Mouse (Mus musculus): Measurements from ENCODE around the gene Ralgds. TPM values are rescaled to one million over a fixed set of nuclear protein-coding genes. Genes with fewer than 3 reads are reported as not detected.

Ralgds gene
- 49.2 and 50.4 TPM in 2 replicates for polyA plus RNA-seq (2011; ENCODE audit: insufficient read depth, insufficient read length, low read depth, missing spikeins)

GRCm38 (mm10) chr2:28512798-28513401 is at the start of gene Ralgds:
Ralgds (plus strand) TSS chr2:28513125.
- peak within 1 kb of the TSS; percentile 46; the same call in 1 of the 2 replicates for H3K27ac ChIP-seq (ENCODE audit: insufficient read depth, low read length)
- H3K27me3 ChIP-seq (ENCODE audit: control insufficient read depth, insufficient read depth, low read length, poor library complexity, severe bottlenecking), result no peaks in the 10 kb centered on the region
- no peak for TF ChIP-seq POLR2A (IDR thresholded peaks at IDR 0.05; ENCODE audit: insufficient read depth, low read length)
- TF ChIP-seq EP300 (IDR thresholded peaks at IDR 0.05; ENCODE audit: insufficient read depth, low read depth, low read length), result no peak
- TF ChIP-seq CTCF (IDR thresholded peaks at IDR 0.05; ENCODE audit: low read depth, low read length), result no peak
- H3K4me1 ChIP-seq (ENCODE audit: control insufficient read depth, insufficient read depth, low read length), result peaks cover 3% of the 10 kb centered on the region
- H3K36me3 ChIP-seq (ENCODE audit: control insufficient read depth, insufficient read depth, low read length, poor library complexity, severe bottlenecking), result no peaks in the 10 kb centered on the region
- H3K9ac ChIP-seq (ENCODE audit: low read depth, poor library complexity, severe bottlenecking), result peak within 1 kb of the TSS; percentile 71
- peak within 1 kb of the TSS; percentile 93 for H3K4me3 ChIP-seq (ENCODE audit: low read depth, low read length)
- H3K9me3 ChIP-seq (replicated peaks; ENCODE audit: control insufficient read depth, insufficient read depth, low read length, poor library complexity, severe bottlenecking), result no peaks in the 10 kb centered on the region

GRCm38 (mm10) chr2:28463919-28464318 is 49.0 kb upstream of the Ralgds start:
- TF ChIP-seq CTCF (IDR thresholded peaks at IDR 0.05; ENCODE audit: low read depth, low read length) (peak; percentile 61), POLR2A (IDR thresholded peaks at IDR 0.05; ENCODE audit: insufficient read depth, low read length) (no peak)
- Histone ChIP-seq H3K27me3 (ENCODE audit: control insufficient read depth, insufficient read depth, low read length, poor library complexity, severe bottlenecking) (no peaks in the 10 kb centered on the region), H3K9ac (ENCODE audit: low read depth, poor library complexity, severe bottlenecking) (no peak overlapping the region), H3K27ac (ENCODE audit: insufficient read depth, low read length) (no peak overlapping the region), H3K36me3 (ENCODE audit: control insufficient read depth, insufficient read depth, low read length, poor library complexity, severe bottlenecking) (no peaks in the 10 kb centered on the region), H3K9me3 (replicated peaks; ENCODE audit: control insufficient read depth, insufficient read depth, low read length, poor library complexity, severe bottlenecking) (no peaks in the 10 kb centered on the region), H3K4me1 (ENCODE audit: control insufficient read depth, insufficient read depth, low read length) (no peaks in the 10 kb centered on the region), H3K4me3 (ENCODE audit: low read depth, low read length) (no peak overlapping the region)

GRCm38 (mm10) chr2:28464919-28465318 is 48.0 kb upstream of the Ralgds start:
- peaks cover 8% of the 10 kb centered on the region for H3K36me3 ChIP-seq (ENCODE audit: control insufficient read depth, insufficient read depth, low read length, poor library complexity, severe bottlenecking)
- TF ChIP-seq POLR2A (IDR thresholded peaks at IDR 0.05; ENCODE audit: insufficient read depth, low read length) (no peak), EP300 (IDR thresholded peaks at IDR 0.05; ENCODE audit: insufficient read depth, low read depth, low read length) (no peak), CTCF (IDR thresholded peaks at IDR 0.05; ENCODE audit: low read depth, low read length) (no peak)

GRCm38 (mm10) chr2:28465836-28466518 is 46.9 kb upstream of the Ralgds start, which contains the start of gene 1700007K13Rik:
1700007K13Rik (minus strand) TSS chr2:28466332.
- peak within 1 kb of the TSS; percentile 76 for H3K4me3 ChIP-seq (ENCODE audit: low read depth, low read length)
- no peaks in the 10 kb centered on the region for H3K27me3 ChIP-seq (ENCODE audit: control insufficient read depth, insufficient read depth, low read length, poor library complexity, severe bottlenecking)
- peaks cover 18% of the 10 kb centered on the region for H3K36me3 ChIP-seq (ENCODE audit: control insufficient read depth, insufficient read depth, low read length, poor library complexity, severe bottlenecking)
- peak within 1 kb of the TSS; percentile 47 for H3K9ac ChIP-seq (ENCODE audit: low read depth, poor library complexity, severe bottlenecking)
- TF ChIP-seq CTCF (IDR thresholded peaks at IDR 0.05; ENCODE audit: low read depth, low read length), result no peak
- TF ChIP-seq EP300 (IDR thresholded peaks at IDR 0.05; ENCODE audit: insufficient read depth, low read depth, low read length), result peak; percentile 86
- H3K4me1 ChIP-seq (ENCODE audit: control insufficient read depth, insufficient read depth, low read length), result no peaks in the 10 kb centered on the region
- peak within 1 kb of the TSS; percentile 95 for H3K27ac ChIP-seq (ENCODE audit: insufficient read depth, low read length)
- no peaks in the 10 kb centered on the region for H3K9me3 ChIP-seq (replicated peaks; ENCODE audit: control insufficient read depth, insufficient read depth, low read length, poor library complexity, severe bottlenecking)

More at GRCm38 (mm10) chr2:28464919-28465318, 48.0 kb upstream of the Ralgds start:
- Histone ChIP-seq H3K4me3 (ENCODE audit: low read depth, low read length) (peak overlapping the region; percentile 76; the same call in 1 of the 2 replicates), H3K9ac (ENCODE audit: low read depth, poor library complexity, severe bottlenecking) (no peak overlapping the region), H3K9me3 (replicated peaks; ENCODE audit: control insufficient read depth, insufficient read depth, low read length, poor library complexity, severe bottlenecking) (no peaks in the 10 kb centered on the region), H3K27me3 (ENCODE audit: control insufficient read depth, insufficient read depth, low read length, poor library complexity, severe bottlenecking) (no peaks in the 10 kb centered on the region), H3K4me1 (ENCODE audit: control insufficient read depth, insufficient read depth, low read length) (no peaks in the 10 kb centered on the region), H3K27ac (ENCODE audit: insufficient read depth, low read length) (no peak overlapping the region)

- peaks cover 18% of the 10 kb centered on the region for H3K36me3 ChIP-seq (ENCODE audit: control insufficient read depth, insufficient read depth, low read length, poor library complexity, severe bottlenecking)
- H3K27ac ChIP-seq (ENCODE audit: insufficient read depth, low read length), result peak within 1 kb of the TSS; percentile 95
- peak; percentile 71 for TF ChIP-seq CTCF (IDR thresholded peaks at IDR 0.05; ENCODE audit: low read depth, low read length)
- TF ChIP-seq POLR2A (IDR thresholded peaks at IDR 0.05; ENCODE audit: insufficient read depth, low read length), result peak; percentile 30
- 0 out of 2 replicates have a peak, but pooled peaks have one; percentile 30 for TF ChIP-seq EP300 (IDR thresholded peaks at IDR 0.05; ENCODE audit: insufficient read depth, low read depth, low read length)
- H3K4me1 ChIP-seq (ENCODE audit: control insufficient read depth, insufficient read depth, low read length), result no peaks in the 10 kb centered on the region
- H3K4me3 ChIP-seq (ENCODE audit: low read depth, low read length), result peak within 1 kb of the TSS; percentile 87
- no peaks in the 10 kb centered on the region for H3K27me3 ChIP-seq (ENCODE audit: control insufficient read depth, insufficient read depth, low read length, poor library complexity, severe bottlenecking)
- no peaks in the 10 kb centered on the region for H3K9me3 ChIP-seq (replicated peaks; ENCODE audit: control insufficient read depth, insufficient read depth, low read length, poor library complexity, severe bottlenecking)
- H3K9ac ChIP-seq (ENCODE audit: low read depth, poor library complexity, severe bottlenecking), result peak within 1 kb of the TSS; percentile 91
Measured at GRCm38 (mm10) chr2:28467860-28468485, 45.0 kb upstream of the Ralgds start, which contains the start of gene Mrps2. Mrps2 (plus strand) TSS chr2:28468066.
